Mouse (Mus musculus): ENCODE results near the gene Ssh2. TPM values are rescaled to one million over a fixed set of nuclear protein-coding genes. Genes with fewer than 3 reads are reported as not detected.
A peak's percentile ranks its signal among the peaks of the same experiment; 100 is the strongest.

The Ssh2 gene
- polyA plus RNA-seq, 1 experiment: 14.9 TPM

- peak overlapping the region; percentile 80 for H3K4me3 ChIP-seq (ENCODE audit: insufficient read depth, low read length)
- TF ChIP-seq POLR2A (IDR thresholded peaks at IDR 0.05; ENCODE audit: extremely low read depth, insufficient read depth, low read length) (no peak), CTCF (IDR thresholded peaks at IDR 0.05; ENCODE audit: extremely low read depth, insufficient read depth, low read length) (no peak)
- H3K27ac ChIP-seq (ENCODE audit: insufficient read depth, low read length): peak overlapping the region; percentile 93
- H3K4me1 ChIP-seq (ENCODE audit: control insufficient read depth, insufficient read depth, low read length): peaks cover 4% of the 10 kb centered on the region; the same call in 1 of the 2 replicates
These were observed 604 bp upstream of the Ssh2 start for GRCm38 (mm10) chr11:77215483-77215882.

GRCm38 (mm10) chr11:77216761-77217130, 659 bp downstream of the Ssh2 start:
- peaks cover 4% of the 10 kb centered on the region; the same call in 1 of the 2 replicates for H3K4me1 ChIP-seq (ENCODE audit: control insufficient read depth, insufficient read depth, low read length)
- TF ChIP-seq POLR2A (IDR thresholded peaks at IDR 0.05; ENCODE audit: extremely low read depth, insufficient read depth, low read length) (peak; percentile 54; the same call in 1 of the 2 replicates), CTCF (IDR thresholded peaks at IDR 0.05; ENCODE audit: extremely low read depth, insufficient read depth, low read length) (no peak)
- H3K27ac ChIP-seq (ENCODE audit: insufficient read depth, low read length): peak overlapping the region; percentile 93
- peak overlapping the region; percentile 80 for H3K4me3 ChIP-seq (ENCODE audit: insufficient read depth, low read length)

GRCm38 (mm10) chr11:77230765-77231164, 14.7 kb downstream of the Ssh2 start:
- TF ChIP-seq CTCF (IDR thresholded peaks at IDR 0.05; ENCODE audit: extremely low read depth, insufficient read depth, low read length) (no peak), POLR2A (IDR thresholded peaks at IDR 0.05; ENCODE audit: extremely low read depth, insufficient read depth, low read length) (no peak)
- no peak overlapping the region for H3K4me3 ChIP-seq (ENCODE audit: insufficient read depth, low read length)
- H3K4me1 ChIP-seq (ENCODE audit: control insufficient read depth, insufficient read depth, low read length): no peaks in the 10 kb centered on the region
- no peak overlapping the region for H3K27ac ChIP-seq (ENCODE audit: insufficient read depth, low read length)

GRCm38 (mm10) chr11:77231514-77231913, 15.4 kb downstream of the Ssh2 start:
- Histone ChIP-seq H3K4me3 (ENCODE audit: insufficient read depth, low read length) (no peak overlapping the region), H3K4me1 (ENCODE audit: control insufficient read depth, insufficient read depth, low read length) (no peaks in the 10 kb centered on the region), H3K27ac (ENCODE audit: insufficient read depth, low read length) (no peak overlapping the region)
- TF ChIP-seq POLR2A (IDR thresholded peaks at IDR 0.05; ENCODE audit: extremely low read depth, insufficient read depth, low read length): no peak
- no peak for TF ChIP-seq CTCF (IDR thresholded peaks at IDR 0.05; ENCODE audit: extremely low read depth, insufficient read depth, low read length)

GRCm38 (mm10) chr11:77235267-77235666, 19.2 kb downstream of the Ssh2 start:
- Histone ChIP-seq H3K4me3 (ENCODE audit: insufficient read depth, low read length) (no peak overlapping the region), H3K27ac (ENCODE audit: insufficient read depth, low read length) (no peak overlapping the region), H3K4me1 (ENCODE audit: control insufficient read depth, insufficient read depth, low read length) (no peaks in the 10 kb centered on the region)
- TF ChIP-seq CTCF (IDR thresholded peaks at IDR 0.05; ENCODE audit: extremely low read depth, insufficient read depth, low read length): no peak
- no peak for TF ChIP-seq POLR2A (IDR thresholded peaks at IDR 0.05; ENCODE audit: extremely low read depth, insufficient read depth, low read length)

- TF ChIP-seq CTCF (IDR thresholded peaks at IDR 0.05; ENCODE audit: extremely low read depth, insufficient read depth, low read length): no peak
- TF ChIP-seq POLR2A (IDR thresholded peaks at IDR 0.05; ENCODE audit: extremely low read depth, insufficient read depth, low read length): no peak
- H3K4me1 ChIP-seq (ENCODE audit: control insufficient read depth, insufficient read depth, low read length): no peaks in the 10 kb centered on the region; the same call in 1 of the 2 replicates
- H3K4me3 ChIP-seq (ENCODE audit: insufficient read depth, low read length): no peak overlapping the region
- no peak overlapping the region for H3K27ac ChIP-seq (ENCODE audit: insufficient read depth, low read length)
These were observed 23.7 kb downstream of the Ssh2 start for GRCm38 (mm10) chr11:77239658-77240345.

GRCm38 (mm10) chr11:77240466-77241246, 24.6 kb downstream of the Ssh2 start:
- H3K4me1 ChIP-seq (ENCODE audit: control insufficient read depth, insufficient read depth, low read length): no peaks in the 10 kb centered on the region; the same call in 1 of the 2 replicates
- no peak for TF ChIP-seq CTCF (IDR thresholded peaks at IDR 0.05; ENCODE audit: extremely low read depth, insufficient read depth, low read length)
- no peak for TF ChIP-seq POLR2A (IDR thresholded peaks at IDR 0.05; ENCODE audit: extremely low read depth, insufficient read depth, low read length)
- no peak overlapping the region for H3K27ac ChIP-seq (ENCODE audit: insufficient read depth, low read length)
- H3K4me3 ChIP-seq (ENCODE audit: insufficient read depth, low read length): no peak overlapping the region

- TF ChIP-seq POLR2A (IDR thresholded peaks at IDR 0.05; ENCODE audit: extremely low read depth, insufficient read depth, low read length) (no peak), CTCF (IDR thresholded peaks at IDR 0.05; ENCODE audit: extremely low read depth, insufficient read depth, low read length) (no peak)
These were observed 26.8 kb downstream of the Ssh2 start for GRCm38 (mm10) chr11:77242912-77243311.

GRCm38 (mm10) chr11:77252826-77253225, 36.7 kb downstream of the Ssh2 start:
- TF ChIP-seq CTCF (IDR thresholded peaks at IDR 0.05; ENCODE audit: extremely low read depth, insufficient read depth, low read length) (no peak), POLR2A (IDR thresholded peaks at IDR 0.05; ENCODE audit: extremely low read depth, insufficient read depth, low read length) (no peak)
- H3K4me1 ChIP-seq (ENCODE audit: control insufficient read depth, insufficient read depth, low read length): no peaks in the 10 kb centered on the region
- no peak overlapping the region for H3K4me3 ChIP-seq (ENCODE audit: insufficient read depth, low read length)
- H3K27ac ChIP-seq (ENCODE audit: insufficient read depth, low read length): no peak overlapping the region

More at GRCm38 (mm10) chr11:77242912-77243311, 26.8 kb downstream of the Ssh2 start:
- H3K4me1 ChIP-seq (ENCODE audit: control insufficient read depth, insufficient read depth, low read length): no peaks in the 10 kb centered on the region; the same call in 1 of the 2 replicates
- no peak overlapping the region for H3K27ac ChIP-seq (ENCODE audit: insufficient read depth, low read length)
- no peak overlapping the region for H3K4me3 ChIP-seq (ENCODE audit: insufficient read depth, low read length)
